Mouse (Mus musculus) adrenal gland, adult 18-20 months (tissue): Measurements from ENCODE around the gene Rabl3. TPM values are rescaled to one million over a fixed set of nuclear protein-coding genes. Genes with fewer than 3 reads are reported as not detected.

ENCODE experiments used
- DNase-seq, 2 experiments: peaks; one replicate each; pipeline ENCODE4 v3.0.0; 2021 to 2022; ENCODE audit warnings: low spot score in 2 of 2
- long read RNA-seq, 2 experiments: library from polyadenylated mRNA; stranded (forward); transcript quantifications; one replicate each; pipeline ENCODE4 v2.0.0; 2021
- total RNA-seq, 2 experiments: library from RNA; stranded (reverse); gene quantifications; 1 replicate in 1 of 2; 2 replicates in 1 of 2; pipeline ENCODE4 v1.2.3; 2021

Gene Rabl3
- 1 to 10 TPM; 6.7 to 8.0 TPM for total RNA-seq
- long read RNA-seq, experiment 1, partial matches to known transcripts = 0 of 4 reads
- long read RNA-seq, experiment 1, other reads (novel, unspliced or antisense) = 0 of 4 reads
- long read RNA-seq, experiment 2, transcript Rabl3-201 (8 exons, 2,031 nt) = major isoform, 17 of 18 reads
- long read RNA-seq, experiment 2, partial matches to known transcripts = 1 of 18 reads
- long read RNA-seq, experiment 2, other reads (novel, unspliced or antisense) = 0 of 18 reads

DNA sequence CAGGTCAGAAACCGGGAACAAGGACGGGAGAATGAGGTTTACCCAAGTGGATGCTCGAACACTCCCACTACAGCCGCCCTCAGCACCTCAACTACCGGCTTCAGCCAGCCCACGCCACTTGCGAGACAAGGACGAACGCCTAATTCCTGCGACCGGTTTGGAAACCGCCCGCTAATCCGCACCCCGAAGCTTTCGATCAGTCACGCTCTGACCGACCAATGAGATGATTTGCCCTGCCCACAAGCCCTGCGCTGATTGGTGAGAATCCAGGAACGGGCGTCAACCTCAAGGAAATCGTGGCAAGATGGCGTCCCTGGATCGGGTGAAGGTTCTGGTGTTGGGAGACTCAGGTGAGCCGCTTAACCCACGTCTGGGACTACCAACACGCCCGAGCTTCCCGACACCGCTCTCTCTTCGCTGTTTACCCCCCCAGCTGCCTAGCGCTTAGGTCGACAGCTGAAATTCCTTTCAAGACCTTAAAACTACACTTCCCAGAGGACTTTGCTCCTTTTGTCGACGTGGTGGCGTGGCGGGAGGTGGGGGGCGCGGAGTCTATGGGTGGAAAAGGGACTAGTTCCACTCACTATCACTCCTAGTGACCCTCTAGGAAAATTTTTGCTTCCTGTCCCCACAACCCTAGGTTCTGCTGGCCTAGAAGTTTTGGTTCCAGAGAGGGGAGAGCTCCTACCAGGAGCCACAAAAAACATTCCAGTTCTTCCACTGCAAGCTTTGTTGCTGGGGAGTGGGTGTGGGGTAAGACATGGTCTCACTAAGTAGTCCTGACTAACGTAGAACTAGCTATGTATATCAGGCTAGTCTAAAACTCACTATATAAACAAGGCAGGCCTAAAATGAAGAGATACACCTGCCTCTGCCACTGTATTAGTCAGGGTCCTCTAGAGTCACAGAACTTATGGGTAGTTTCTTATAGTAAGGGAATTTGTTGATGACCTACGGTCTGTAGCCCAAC lies at the start of gene Rabl3, which contains the start of gene Gtf2e1:
Gene Rabl3, plus strand, starts transcription at position 275 of the 970 bp plus-strand sequence.
Gene Gtf2e1, minus strand, starts transcription at position 179 of the 970 bp plus-strand sequence.
- DNase-seq = peak; percentile 87 to 89

DNA sequence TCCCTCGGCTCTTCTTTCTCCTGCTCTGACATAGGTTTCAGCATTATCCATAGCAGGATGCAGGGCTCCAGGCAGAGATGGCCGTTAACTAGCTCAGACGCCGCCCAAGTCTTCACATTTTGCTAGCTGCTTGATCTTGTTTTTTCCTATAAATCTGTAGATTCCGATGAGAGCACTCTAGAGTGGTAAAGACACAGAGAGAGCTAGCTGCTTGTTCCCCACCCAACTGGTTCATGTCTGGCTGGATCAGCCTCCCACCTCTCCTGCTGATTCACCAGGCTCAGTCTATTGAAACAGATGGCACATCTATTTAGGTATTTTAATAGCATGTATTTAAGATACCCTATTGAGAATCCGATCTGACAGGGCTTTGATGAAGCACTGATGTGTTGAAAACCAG lies 44.7 kb upstream of the Rabl3 start:
- DNase-seq = no peak

DNA sequence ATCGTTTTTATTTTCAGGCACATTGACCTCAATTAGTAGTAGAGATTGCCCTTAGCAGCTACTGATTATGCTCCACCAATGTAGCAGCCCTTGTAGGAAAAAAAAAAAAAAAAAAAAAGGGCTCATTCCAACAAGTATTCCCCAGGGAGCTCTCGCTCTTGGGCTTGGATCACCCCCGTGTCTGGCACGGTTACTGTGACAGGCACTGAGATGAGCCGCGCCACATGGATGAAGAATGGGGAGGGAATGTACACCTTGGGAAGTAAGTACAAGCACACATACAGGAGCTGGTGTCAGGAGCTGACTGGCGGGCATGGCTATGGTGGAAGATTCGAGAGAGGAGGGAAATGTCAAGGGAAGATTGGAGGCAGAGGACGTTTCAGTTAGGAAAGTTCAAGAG lies 41.1 kb upstream of the Rabl3 start:
- DNase-seq = no peak

DNA sequence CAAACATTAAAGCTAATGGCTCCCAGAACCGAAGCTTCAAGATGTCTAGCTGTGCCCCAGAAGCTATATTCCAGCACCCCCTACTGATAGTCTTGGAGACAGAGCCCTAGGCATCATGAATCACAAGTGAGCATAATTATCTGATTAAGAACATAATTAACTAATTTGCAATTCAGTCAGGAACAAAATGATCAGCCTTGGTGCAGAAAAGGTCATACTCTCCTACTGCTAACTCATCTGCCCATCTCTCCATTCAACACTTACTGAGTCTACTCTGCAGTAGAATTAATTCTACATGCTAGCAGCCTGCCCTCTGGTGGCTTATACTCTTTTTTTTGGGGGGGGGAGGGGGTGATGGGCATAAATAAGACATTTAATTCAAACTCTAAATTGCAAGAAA lies 35.2 kb upstream of the Rabl3 start:
- no peak for DNase-seq

DNA sequence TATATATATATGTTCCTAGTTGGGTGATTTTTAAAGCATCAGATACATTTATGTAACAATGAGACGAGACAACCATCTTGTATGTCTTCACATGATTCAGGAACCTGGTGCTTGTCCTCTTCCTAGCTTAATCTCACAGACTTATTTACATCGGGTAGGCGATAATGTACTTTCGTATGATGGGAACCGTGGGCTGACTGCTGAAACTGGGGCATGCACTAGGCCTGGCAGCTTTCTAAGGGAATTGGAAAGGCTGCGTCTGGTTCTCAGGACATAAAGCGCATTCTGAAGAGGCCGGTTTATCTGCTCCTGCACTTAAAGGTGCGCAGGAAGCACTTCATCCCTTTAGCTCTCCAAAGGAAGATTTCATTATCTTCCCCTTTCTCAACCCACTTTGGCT lies 32.9 kb upstream of the Rabl3 start:
- no peak for DNase-seq

DNA sequence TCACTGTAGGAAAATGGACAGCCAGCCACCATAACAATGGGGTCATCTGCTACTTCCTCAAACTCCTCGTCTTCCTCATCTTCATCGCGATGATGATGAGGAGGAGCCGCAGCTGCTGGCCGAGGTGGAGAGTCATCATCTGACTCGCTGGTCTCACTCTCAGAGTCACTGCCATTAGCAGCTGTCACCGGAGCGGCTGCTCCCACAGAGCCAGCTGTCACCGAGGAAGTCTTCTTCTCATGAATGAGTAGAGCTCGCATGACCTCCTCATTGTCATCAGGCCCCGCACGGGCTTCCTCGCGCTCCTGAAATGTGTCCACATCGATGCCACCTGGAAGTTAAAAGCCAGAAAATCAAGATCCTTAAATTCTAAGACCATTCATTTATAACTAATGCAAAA lies 28.2 kb upstream of the Rabl3 start:
- DNase-seq = no peak

DNA sequence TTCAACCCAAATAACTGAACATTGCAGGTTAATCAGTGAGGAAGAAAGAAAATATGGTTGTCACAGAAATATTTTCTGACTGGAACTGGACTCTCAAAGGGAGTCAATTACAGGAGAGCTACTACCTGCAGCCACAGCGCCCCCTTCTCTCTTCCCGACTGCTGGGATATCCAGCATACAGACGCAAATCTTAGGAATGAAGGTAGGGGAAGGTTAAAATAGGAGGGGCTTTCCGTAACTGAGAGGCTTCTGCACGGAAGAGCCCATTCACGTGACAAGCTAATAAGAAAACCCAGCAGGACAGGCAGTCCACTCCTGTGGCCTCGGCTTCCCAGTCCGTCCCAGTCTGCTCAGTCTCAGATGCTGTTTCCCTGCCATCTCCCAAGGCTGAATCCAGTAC lies 25.0 kb upstream of the Rabl3 start:
- no peak for DNase-seq

DNA sequence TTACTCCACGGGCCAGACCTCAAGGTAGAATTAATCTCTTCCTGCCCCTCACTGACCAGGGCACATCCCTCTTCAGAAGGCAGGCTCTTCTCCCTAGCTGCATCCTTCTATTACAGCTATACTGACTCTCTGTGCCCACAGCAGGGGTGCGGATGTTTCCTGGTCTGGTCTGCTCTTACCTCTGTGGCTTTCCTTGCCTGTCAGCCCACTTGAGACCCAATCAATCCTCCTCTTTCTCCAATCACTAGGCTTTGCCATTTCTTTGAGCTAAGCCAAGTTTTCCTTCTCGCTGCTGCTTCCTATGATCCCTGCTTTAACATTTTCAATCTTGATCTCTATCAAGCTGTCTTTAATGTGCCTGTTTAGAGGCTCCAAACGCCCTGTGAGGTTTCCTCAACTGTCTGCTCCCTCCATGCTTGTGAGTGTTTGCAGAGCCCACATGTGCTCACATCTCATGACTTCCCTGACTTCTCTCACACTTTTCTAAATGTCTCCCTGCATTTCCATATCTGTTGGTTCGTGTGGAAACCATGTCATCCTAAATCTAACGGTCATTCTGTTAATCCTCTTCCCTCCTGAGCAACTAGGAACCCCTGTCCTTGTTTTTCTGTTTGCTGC lies 23.2 kb upstream of the Rabl3 start:
- DNase-seq = no peak

DNA sequence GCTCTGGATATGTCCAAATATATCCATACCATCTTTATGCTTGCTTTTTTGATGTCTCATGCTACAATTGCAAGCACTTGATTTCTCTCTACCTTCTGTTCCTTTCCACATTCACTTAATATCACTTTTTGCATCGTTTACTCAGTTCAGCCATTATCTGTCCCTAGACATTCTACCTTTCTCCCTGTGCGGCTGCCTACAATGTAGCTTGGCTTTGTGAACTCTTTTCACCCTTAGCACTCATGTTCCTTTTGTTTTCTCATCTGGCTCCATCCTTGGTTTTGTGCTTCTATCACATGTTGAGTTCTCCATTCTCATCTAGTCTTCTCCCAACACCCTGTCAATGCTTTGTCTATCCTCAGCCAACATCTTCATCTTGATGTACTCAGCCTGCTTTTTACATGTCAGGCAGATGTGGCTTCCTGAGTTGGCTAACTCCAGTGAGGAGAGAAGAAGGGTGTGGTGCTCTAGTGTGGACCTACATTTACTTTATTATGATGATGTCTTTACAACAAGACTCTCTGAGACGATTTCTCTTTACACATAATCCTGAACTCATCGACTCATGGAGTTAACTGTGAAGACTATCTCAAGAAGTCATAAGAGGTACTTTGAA lies 22.0 kb upstream of the Rabl3 start:
- DNase-seq = no peak

DNA sequence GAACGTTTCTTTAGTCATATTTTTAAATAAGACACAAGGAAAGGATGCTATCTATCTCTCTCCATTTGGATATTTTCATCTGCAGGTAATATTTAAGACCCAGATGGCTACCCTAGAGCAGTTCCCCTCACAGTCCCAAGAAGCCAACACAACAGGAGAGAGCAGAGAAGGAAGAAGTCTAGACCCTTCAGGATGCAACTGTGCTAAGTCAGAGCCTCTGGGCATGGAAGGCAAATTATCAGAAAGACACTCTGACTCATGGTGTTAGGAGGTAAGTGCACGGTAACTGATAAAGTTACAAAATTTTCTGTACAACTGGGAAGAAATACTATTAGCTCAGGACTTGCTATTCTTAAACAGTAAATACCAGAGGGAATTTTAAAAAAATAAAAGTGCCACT lies 21.0 kb upstream of the Rabl3 start:
- DNase-seq = no peak

DNA sequence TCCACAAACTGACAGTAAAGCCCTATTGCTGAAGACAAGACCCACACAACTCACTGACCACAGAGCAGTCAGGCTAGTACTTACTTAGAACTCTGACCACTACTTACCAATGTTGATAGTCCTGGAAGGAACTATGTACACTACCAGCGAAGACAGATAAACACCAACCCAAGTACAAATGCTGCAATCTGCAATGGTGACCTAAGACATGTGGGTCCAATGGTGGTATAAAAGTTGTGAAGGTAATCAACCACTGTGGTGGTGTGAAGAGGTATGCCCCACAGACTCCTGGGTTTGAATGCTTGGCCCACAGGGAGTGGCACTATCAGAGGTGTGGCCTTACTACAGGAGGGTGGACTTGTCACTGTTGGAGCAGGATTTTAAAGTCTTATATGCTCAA lies 20.0 kb upstream of the Rabl3 start:
- no peak for DNase-seq

DNA sequence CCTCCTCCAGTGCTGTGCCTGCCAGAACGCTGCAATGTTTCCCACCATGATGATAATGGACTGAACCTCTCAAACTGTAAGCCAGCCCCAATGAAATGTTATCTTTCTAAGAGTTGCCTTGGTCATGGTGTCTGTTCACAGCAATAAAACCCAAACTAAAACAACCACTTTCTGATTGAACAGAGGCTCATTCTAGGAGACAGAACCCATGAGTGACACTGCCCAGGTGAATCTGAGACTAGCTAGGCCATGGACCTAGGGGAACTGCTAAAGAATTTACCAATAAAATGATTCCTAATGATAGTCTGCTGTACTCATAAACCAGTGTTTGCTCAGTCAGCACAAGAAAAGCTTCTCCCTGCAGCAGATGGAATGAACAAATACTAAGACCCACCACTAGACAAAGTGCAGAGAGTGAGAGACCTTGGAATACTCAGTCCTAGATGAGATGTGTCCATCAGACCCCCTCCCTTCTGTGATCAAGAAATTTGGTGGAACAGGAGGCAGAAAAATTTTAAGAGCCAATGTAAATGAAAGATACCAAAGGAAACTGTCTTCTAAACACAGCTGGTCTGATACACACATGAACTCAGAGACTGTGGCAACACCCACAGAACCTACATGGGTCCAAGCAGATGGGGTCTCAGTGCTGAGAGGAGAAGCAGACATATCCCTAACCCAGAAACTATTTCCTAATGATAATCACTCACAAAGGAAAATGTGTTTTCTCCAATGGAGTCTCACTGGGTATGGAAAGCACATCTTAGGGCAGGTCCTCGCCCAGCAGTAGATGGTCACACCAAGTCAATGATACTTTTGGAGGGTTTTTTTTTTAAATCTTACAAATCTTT lies 19.3 kb upstream of the Rabl3 start:
- no peak for DNase-seq

DNA sequence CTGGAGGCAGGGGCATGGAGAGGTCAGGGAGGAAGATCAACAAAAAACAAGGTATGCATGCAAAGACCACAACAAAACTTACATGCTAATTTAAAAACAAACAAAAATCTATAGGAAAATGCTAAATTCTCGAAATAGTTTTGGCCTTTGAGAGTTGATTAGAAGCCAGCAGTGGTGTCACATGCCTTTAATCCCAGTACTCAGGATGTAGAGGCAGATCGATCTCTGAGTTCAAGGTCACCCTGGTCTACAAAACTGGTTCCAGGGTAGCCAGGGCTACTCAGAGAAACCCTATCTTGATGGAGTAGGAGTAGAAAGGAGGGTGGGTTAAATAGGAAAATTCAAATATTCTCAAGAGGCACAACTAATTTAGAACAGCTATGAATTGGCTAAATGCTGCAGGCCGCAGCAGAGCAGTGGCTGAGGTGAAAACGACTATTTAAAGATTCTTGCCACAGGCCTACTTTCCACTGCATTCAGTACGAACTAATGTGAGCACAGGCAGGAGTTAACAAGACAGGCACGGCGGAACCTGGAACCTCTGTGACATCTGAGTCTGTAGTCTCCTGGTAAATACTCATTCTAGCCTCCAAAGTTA lies 17.5 kb upstream of the Rabl3 start:
- DNase-seq = no peak

DNA sequence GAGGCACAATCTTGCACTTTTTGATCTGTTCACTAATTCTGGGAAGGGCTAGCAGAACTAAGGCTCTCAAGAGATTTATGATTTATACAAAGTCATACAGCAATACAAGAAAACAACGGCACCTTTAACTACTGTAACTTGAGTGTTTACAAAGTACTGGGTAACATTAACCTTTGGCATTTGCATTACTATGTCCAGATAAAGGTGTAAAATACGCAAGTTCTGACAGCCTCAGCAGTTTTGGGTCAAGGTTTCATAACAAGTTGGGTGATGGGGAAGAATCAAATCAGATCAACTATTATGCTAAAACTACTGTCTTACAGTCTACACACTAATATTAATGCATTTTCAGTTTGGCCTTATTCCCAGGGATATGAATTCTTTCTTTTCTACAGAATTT lies 14.6 kb upstream of the Rabl3 start:
- no peak for DNase-seq

DNA sequence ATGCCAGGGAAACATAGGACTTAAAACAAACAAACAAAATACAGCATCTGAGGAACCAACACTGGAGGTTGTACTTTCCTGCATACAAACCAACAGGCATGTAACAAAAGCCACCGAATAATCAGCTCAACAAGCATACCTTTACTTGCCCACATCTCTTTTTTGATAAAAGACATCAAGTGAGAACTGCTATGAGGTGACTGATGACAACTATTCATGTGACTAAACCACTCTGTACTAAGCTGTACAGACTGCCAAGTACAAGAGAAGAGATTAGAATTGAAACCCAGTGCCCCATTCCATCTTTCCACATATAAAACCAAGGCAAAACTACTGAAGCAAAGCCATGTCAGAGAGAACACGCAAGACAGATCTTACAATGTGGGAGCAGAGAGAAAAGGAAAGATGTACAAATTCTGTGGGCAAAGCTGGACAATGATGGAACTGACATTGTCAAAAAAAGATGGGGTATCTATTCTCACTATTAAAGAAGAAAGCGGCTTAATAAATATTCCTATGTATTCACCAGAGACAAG lies 12.9 kb upstream of the Rabl3 start:
- no peak for DNase-seq

DNA sequence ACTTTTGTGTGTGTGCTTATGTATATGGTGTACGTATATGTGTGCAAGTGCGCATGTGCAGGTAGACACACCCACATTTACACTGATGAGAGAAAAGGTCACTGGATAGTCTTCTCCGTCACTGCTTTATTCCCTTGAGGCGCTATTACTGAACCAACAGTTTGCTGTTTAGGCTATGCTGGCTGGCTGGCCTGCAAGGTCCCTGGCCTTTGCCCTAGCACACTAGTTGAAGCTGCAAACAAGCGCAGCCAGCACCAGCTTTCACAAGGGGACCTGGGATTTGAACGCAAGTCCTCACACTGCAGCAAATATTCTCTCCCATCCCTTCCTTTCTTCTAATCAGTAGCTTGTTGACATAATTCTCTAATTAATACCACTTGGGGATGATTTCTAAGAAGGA lies 9.5 kb upstream of the Rabl3 start:
- DNase-seq = no peak

DNA sequence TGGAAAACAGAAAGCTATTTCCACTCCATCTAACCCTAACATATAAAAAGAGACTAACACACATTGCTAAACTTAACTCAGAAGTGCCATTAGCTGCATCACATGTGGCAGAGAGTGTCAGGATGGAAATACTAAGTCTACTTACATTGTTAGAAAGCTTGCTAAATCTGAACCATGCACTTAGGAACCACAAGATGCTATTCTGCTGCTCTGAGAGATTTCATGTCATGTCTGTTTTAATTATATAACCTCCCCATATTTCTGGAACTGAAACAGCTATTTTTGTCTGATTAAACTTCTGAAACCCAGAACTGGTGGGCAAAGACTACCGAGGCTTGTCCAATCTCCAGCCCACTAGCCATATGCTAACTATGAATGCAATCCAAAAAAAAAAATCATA lies 7.6 kb upstream of the Rabl3 start:
- DNase-seq = no peak

DNA sequence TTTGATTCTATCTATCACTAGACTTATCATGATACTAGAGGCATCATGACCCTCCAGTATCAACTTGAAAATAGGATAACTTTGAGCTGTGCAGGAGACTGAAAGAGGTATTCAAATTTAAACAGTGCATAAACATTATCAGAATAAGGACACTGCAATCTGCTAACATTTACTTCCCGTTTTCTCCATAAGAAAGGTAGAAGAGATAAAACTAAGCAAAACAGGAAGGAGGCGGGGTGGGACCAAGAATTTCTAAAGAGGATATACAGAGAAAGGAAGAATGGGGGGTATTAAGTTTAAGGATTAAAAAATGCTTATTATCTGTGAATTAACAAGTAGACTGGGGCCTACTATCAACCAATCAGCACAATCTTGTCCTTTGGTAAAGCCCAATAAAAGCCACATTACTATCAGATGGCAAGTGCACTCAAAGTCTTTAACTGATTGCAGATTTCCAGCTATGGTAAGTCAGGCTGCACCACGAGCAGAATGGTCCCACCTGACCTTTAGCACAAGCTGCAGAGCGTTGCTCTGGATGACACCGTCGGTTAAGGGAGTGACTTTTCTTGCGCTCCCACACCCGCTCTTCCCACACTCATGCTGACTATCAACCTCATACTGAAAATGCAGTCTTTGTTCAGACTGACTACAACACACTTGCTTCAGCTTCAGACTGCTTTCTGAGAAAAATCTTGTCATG lies 6.2 kb upstream of the Rabl3 start:
- no peak for DNase-seq

DNA sequence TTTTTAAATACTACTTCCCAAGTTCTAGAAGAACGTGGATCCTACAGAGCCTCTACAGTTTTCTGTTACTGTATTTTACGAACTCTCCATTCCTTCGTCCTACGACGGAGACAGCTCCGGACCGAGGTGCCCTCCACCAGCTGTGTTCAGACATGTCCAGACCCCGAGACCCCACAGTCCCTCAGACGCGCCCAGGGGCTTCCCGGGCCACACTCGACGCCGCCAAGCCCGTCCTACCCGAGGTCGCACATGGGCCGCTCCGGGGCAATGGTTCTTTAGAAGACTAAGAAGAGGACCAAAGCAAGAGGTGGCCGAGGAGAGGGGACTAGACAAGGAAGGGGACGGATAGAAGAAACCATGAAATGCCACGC lies 460 bp upstream of the Rabl3 start:
- DNase-seq = no peak
